Comparison of ENCODE assay signal across 8 mouse cellular contexts in genomic region chr10:127526048-127526447, GRCm38 (mm10). TPM values are rescaled to one million over a fixed set of nuclear protein-coding genes. Genes with fewer than 3 reads are reported as not detected.
DNase-seq lines count a peak whose midpoint lies in the region; ATAC-seq and TF ChIP-seq lines count a peak whose summit lies in the region.

No protein-coding gene starts in this region.

- peak overlapping the region; percentile 24 for H3K4me3 ChIP-seq in kidney, postnatal 0 days (replicated peaks; ENCODE audit: low read depth, low read length)
- peak overlapping the region; percentile 10 for H3K4me3 ChIP-seq in forebrain, embryonic 14.5 days (ENCODE audit: low read depth, low read length)
- peak overlapping the region; percentile 25 for H3K4me3 ChIP-seq in liver, embryonic 15.5 days (replicated peaks)

- H3K4me1 ChIP-seq in kidney, postnatal 0 days (replicated peaks; ENCODE audit: insufficient read depth, low read length), result peaks cover 17% of the 10 kb centered on the region
- peaks cover 52% of the 10 kb centered on the region for H3K4me1 ChIP-seq in forebrain, embryonic 14.5 days (ENCODE audit: control insufficient read depth, insufficient read depth, low read length)
- H3K4me1 ChIP-seq in liver, embryonic 15.5 days (replicated peaks), result peaks cover 30% of the 10 kb centered on the region

- no peaks in the 10 kb centered on the region for H3K36me3 ChIP-seq in kidney, postnatal 0 days (ENCODE audit: insufficient read depth, low read length)
- no peaks in the 10 kb centered on the region for H3K36me3 ChIP-seq in forebrain, embryonic 14.5 days (ENCODE audit: control insufficient read depth, insufficient read depth, low read length)
- H3K36me3 ChIP-seq in liver, embryonic 15.5 days (replicated peaks), result no peaks in the 10 kb centered on the region

- H3K27ac ChIP-seq in kidney, postnatal 0 days, result no peak overlapping the region
- H3K27ac ChIP-seq in forebrain, embryonic 14.5 days (ENCODE audit: low read depth, low read length), result 0 out of 2 replicates have a peak overlapping the region, but pooled peaks have one; percentile 5
- no peak overlapping the region for H3K27ac ChIP-seq in liver, embryonic 15.5 days (replicated peaks)

- H3K4me2 ChIP-seq in kidney, postnatal 0 days (ENCODE audit: low read length), result peak overlapping the region; percentile 50
- H3K4me2 ChIP-seq in forebrain, embryonic 14.5 days (ENCODE audit: low read length), result peak overlapping the region; percentile 38
- H3K4me2 ChIP-seq in liver, embryonic 15.5 days, result peak overlapping the region; percentile 46

- DNase-seq in kidney, postnatal 0 days (ENCODE audit: low spot score), result no peak
- DNase-seq in kidney, postnatal 14 days, result no peak
- no peak for DNase-seq in forebrain, embryonic 14.5 days (ENCODE audit: low spot score)
- DNase-seq in thymus, postnatal 0 days (ENCODE audit: low spot score), result peak; percentile 71
- no peak for DNase-seq in frontal cortex, adult 2 months (ENCODE audit: extremely low spot score in 1 of 2, low spot score in 1 of 2)
- DNase-seq in gastrocnemius, adult 18-20 months (ENCODE audit: low spot score), result no peak
- DNase-seq in ovary, adult 18-20 months (ENCODE audit: low spot score), result no peak

- peaks cover 70% of the 10 kb centered on the region for H3K27me3 ChIP-seq in kidney, postnatal 0 days (ENCODE audit: insufficient read depth, low read length)
- H3K27me3 ChIP-seq in forebrain, embryonic 14.5 days (replicated peaks; ENCODE audit: control insufficient read depth, insufficient read depth, low read length), result peaks cover 63% of the 10 kb centered on the region
- H3K27me3 ChIP-seq in liver, embryonic 15.5 days, result peaks cover 84% of the 10 kb centered on the region

- H3K9me3 ChIP-seq in kidney, postnatal 0 days (replicated peaks; ENCODE audit: low read length), result no peaks in the 10 kb centered on the region
- no peaks in the 10 kb centered on the region for H3K9me3 ChIP-seq in forebrain, embryonic 14.5 days (replicated peaks; ENCODE audit: control insufficient read depth, low read length)
- H3K9me3 ChIP-seq in liver, embryonic 15.5 days (replicated peaks), result no peaks in the 10 kb centered on the region

- WGBS in kidney, postnatal 0 days, result 1% methylated on average over 26 of the region's 26 CpGs
- 2% methylated on average over 26 of the region's 26 CpGs for WGBS in forebrain, embryonic 14.5 days
- 2% methylated on average over 26 of the region's 26 CpGs for WGBS in liver, embryonic 15.5 days (ENCODE audit: insufficient replicate concordance)

- H3K9ac ChIP-seq in kidney, postnatal 0 days (ENCODE audit: low read depth, low read length), result no peak overlapping the region
- peak overlapping the region; percentile 17; the same call in 1 of the 2 replicates for H3K9ac ChIP-seq in forebrain, embryonic 14.5 days (ENCODE audit: low read length)
- H3K9ac ChIP-seq in liver, embryonic 15.5 days, result no peak overlapping the region

- ATAC-seq in kidney, postnatal 0 days (replicated peaks; ENCODE audit: low FRiP score, low read depth), result no peak
- ATAC-seq in forebrain, embryonic 14.5 days, result no peak
- no peak for ATAC-seq in liver, embryonic 15.5 days (ENCODE audit: insufficient read depth)

- no peak for TF ChIP-seq CTCF in kidney, postnatal 0 days (IDR thresholded peaks at IDR 0.05; ENCODE audit: low read depth)

RNA-seq across cellular contexts. Expression of gene Shmt2, which starts 3.8 kb away (rescaled TPM):
- 71.1 and 76.0 TPM in 2 replicates for polyA plus RNA-seq in kidney, postnatal 0 days (2015; fragmentation: Nextera tagmentation; extraction: Ambion mirVana)
- polyA plus RNA-seq in forebrain, embryonic 14.5 days (2014; fragmentation: Nextera tagmentation; extraction: Ambion mirVana), result 53.1 and 65.1 TPM in 2 replicates
- 138 and 159 TPM in 2 replicates for polyA plus RNA-seq in liver, embryonic 15.5 days (2015; fragmentation: Nextera tagmentation; extraction: Ambion mirVana)
- 102 and 118 TPM in 2 replicates for polyA plus RNA-seq in thymus, postnatal 0 days (2015; fragmentation: Nextera tagmentation; extraction: Ambion mirVana)
- 45.3 and 46.6 TPM in 2 replicates for polyA plus RNA-seq in frontal cortex, adult 2 months (2012; rRNA removed)
- 10 to 100 TPM; 25.8 to 25.9 TPM for total RNA-seq in gastrocnemius, adult 18-20 months (2021)

RNA-seq across cellular contexts. Expression of gene Nxph4, which starts 8.3 kb away (rescaled TPM):
- 0.93 and 1.1 TPM in 2 replicates for polyA plus RNA-seq in kidney, postnatal 0 days (2015; fragmentation: Nextera tagmentation; extraction: Ambion mirVana)
- 32.1 and 35.4 TPM in 2 replicates for polyA plus RNA-seq in forebrain, embryonic 14.5 days (2014; fragmentation: Nextera tagmentation; extraction: Ambion mirVana)
- 0.07 TPM in 1 of 2 replicates, not detected in the other for polyA plus RNA-seq in liver, embryonic 15.5 days (2015; fragmentation: Nextera tagmentation; extraction: Ambion mirVana)
- 0.19 and 0.23 TPM in 2 replicates for polyA plus RNA-seq in thymus, postnatal 0 days (2015; fragmentation: Nextera tagmentation; extraction: Ambion mirVana)
- polyA plus RNA-seq in frontal cortex, adult 2 months (2012; rRNA removed), result 9.3 and 12.1 TPM in 2 replicates
- total RNA-seq in gastrocnemius, adult 18-20 months (2021), result under 1 TPM; 0.14 to 0.36 TPM

RNA-seq across cellular contexts. Expression of gene Ndufa4l2, which starts 11.3 kb away (rescaled TPM):
- polyA plus RNA-seq in kidney, postnatal 0 days (2015; fragmentation: Nextera tagmentation; extraction: Ambion mirVana), result 57.8 and 63.2 TPM in 2 replicates
- 12.5 and 17.2 TPM in 2 replicates for polyA plus RNA-seq in forebrain, embryonic 14.5 days (2014; fragmentation: Nextera tagmentation; extraction: Ambion mirVana)
- 20.7 and 42.1 TPM in 2 replicates for polyA plus RNA-seq in liver, embryonic 15.5 days (2015; fragmentation: Nextera tagmentation; extraction: Ambion mirVana)
- polyA plus RNA-seq in thymus, postnatal 0 days (2015; fragmentation: Nextera tagmentation; extraction: Ambion mirVana), result 10.4 and 13.2 TPM in 2 replicates
- 10.3 and 10.8 TPM in 2 replicates for polyA plus RNA-seq in frontal cortex, adult 2 months (2012; rRNA removed)
- total RNA-seq in gastrocnemius, adult 18-20 months (2021), result 10 to 100 TPM; 10.1 to 13.7 TPM

RNA-seq across cellular contexts. Expression of gene Stac3, which starts 24.6 kb away (rescaled TPM):
- polyA plus RNA-seq in kidney, postnatal 0 days (2015; fragmentation: Nextera tagmentation; extraction: Ambion mirVana), result 0.16 and 0.31 TPM in 2 replicates
- polyA plus RNA-seq in forebrain, embryonic 14.5 days (2014; fragmentation: Nextera tagmentation; extraction: Ambion mirVana), result 0.41 TPM in 1 of 2 replicates, not detected in the other
- 1.0 and 1.2 TPM in 2 replicates for polyA plus RNA-seq in liver, embryonic 15.5 days (2015; fragmentation: Nextera tagmentation; extraction: Ambion mirVana)
- polyA plus RNA-seq in thymus, postnatal 0 days (2015; fragmentation: Nextera tagmentation; extraction: Ambion mirVana), result 0.30 and 0.73 TPM in 2 replicates
- polyA plus RNA-seq in frontal cortex, adult 2 months (2012; rRNA removed), result 8.8 and 9.8 TPM in 2 replicates
- 100 to 1,000 TPM; 381 to 402 TPM for total RNA-seq in gastrocnemius, adult 18-20 months (2021)
